Mouse (Mus musculus) cerebellum, adult 9-10 months (tissue): Measurements from ENCODE around the gene Wdr86.
"Not testable (repeated sequence)": the region's sequence is repeated elsewhere in the genome, so short reads cannot be mapped to it uniquely, and the experiment has no call there.

Experiments used
- DNase-seq: peaks from one replicate; pipeline ENCODE4 v3.0.0; 2022

Wdr86 gene

DNA sequence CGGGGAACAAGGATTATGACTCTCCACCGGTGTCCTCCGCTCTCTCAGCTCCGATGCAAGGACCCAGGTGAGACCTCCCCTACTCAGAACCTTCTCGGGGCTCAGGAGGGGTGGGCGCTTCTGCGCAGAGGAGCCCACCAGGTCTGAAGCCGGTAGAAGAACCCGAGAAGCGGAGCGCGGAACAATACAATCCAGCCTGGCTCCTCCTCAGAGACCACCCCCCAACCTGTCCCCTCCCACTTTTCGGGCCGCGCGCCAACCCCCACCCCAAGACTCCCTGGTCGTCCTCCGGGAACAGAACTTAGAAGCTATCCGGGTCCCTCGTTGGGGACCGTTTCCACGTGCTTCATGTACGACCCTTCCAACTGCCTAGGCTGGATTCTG lies at the start of gene Wdr86:
Gene Wdr86, minus strand, starts transcription at position 240 of the 384 bp plus-strand sequence.
- DNase-seq: no peak

DNA sequence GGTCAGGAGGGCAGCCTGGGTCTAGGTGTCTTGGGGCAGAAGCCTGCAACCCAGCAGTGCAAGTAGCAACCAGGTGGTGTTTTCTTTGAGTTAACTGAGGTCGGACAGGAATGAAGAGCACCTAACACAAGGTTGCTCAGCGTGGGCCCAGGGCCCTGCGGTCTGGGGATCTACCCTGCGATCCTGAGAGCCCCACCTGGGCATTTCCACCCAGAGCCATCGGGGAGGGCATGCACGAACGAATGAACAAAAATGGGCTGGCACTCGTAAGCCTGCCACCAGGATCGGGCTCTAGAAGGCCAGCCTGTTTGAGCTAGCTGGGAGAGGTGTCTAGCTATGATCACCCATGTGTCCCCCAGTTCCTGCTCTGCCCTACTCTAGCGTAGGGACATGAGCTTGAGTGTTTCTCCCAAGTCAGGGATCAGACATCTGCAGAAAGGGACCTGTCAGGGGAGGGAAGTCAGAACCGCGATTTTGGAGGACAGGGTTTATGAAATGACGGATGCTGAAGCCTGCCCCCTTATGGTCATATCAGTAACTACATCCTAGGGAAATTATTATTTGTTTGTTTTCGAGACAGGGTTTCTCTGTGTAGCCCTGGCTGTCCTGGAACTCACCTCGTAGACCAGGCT lies 49.5 kb upstream of the Wdr86 start:
- peak; percentile 72 for DNase-seq

DNA sequence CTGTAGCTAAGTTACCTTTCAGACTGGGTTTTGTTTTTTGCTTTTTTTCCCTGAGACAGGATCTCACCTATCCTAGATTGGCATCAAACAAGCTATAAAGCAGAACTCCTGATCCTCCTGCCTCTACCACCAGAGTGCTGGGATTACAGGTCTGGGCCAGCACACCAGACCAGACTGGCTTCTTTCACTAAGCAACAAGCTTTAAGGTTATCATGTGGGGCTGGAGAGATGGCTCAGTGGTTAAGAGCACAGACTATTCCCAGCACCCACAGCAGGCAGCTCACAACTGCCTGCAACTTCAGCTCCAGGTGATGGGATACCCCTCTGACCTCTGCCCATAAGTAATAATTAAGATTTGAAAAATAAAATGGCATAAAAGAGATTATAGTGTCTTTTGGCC lies 48.8 kb upstream of the Wdr86 start:
- no peak for DNase-seq

GRCm38 (mm10) chr5:24778843-24779140 lies 48.3 kb upstream of the Wdr86 start:
- no peak for DNase-seq

DNA sequence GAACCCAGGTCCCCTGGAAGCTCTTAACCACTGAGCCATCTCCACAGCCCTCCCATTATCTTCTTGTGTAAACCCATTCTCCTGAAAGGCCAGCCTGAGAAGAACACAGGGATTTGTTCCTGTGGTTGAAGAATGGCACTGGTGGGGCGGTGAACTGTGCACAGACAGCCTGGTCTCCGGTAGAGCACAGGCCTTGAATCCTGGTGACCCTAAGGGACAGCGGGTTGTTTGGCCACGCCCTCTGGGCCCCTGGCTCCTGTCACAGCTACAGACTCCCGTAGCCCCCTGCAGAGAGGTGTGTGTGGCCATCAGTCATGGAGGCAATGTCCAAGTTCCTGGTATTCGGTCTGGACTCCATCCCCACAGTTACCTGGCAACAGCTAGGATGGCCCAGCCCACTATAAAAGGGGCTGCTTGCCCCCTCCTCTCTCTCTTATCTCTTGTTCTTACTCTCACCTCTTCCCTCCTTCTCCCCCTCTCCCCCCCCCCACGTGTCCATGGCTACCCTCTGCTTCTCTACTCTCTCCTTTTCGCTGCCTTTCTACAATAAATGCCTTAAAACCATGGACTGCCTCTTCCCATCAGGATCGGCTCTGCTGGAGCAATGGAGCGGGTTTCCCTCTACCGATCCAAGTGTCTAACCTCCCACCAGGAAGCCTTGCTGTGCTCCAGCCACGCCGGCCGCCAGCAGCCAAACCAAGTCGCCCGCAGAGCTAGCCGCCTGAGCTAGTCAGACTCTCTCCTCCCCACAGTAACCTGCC lies 47.7 kb upstream of the Wdr86 start:
- DNase-seq: no peak

- no peak for DNase-seq
Measured at GRCm38 (mm10) chr5:24776681-24777080, 46.2 kb upstream of the Wdr86 start.

DNA sequence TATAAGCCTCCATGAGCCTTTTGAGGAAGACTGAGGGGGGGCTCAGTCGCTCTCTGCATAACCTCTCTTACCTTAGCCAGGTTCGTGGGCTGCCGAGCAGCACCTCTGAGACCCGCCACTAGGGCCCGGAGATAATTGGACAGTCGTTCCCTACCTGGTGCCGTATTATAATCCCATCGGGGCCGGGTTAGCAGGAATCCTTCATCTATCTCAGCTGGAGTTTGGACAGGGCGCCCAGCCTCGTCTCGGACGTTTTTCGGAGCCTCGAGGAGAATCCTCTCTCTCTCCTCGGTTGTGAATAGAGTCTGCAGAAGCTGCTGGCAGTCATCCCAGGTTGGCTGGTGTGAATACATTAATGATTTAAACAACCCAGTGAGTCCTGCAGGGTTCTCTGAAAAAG lies 44.0 kb upstream of the Wdr86 start:
- not testable (repeated sequence) for DNase-seq

DNA sequence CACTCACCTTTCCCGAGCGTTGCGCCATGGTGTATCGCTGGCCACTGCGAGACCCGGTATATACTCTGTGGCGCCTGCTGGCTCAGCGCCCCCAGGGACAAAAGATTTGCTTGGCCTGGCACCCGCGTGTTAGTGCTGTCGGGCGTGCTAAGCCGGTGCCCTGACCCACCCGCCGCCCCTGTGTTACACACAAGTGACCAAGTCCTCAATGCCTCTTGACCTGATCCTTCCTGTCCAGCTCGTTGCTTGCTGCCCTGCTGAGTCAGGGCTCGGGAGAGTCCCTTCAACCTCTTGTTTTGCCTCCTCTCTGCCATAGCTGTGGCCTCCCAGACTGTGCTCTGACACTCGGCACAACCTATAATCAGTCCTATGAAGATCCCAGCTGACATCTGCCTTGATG lies 27.3 kb upstream of the Wdr86 start, which contains the start of gene Crygn:
Gene Crygn, minus strand, starts transcription at position 193 of the 400 bp plus-strand sequence.
- DNase-seq: no peak

- DNase-seq: no peak
Measured at GRCm38 (mm10) chr5:24756931-24757330, 26.4 kb upstream of the Wdr86 start.

DNA sequence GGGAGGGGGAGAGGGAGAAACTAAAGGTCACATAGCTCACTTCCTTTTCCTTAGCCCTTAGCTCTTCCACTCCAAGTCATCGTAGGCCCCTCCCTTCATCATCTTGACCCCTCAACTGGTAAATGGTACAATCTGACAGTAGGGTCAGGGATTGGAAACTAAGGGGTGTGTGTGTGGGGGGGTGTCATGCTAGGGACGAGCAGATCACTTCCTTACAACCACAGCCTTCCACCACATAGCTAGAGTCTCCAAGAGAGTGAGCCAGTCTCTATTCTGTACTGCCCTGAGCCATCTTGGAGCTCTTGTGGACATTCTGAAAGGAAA lies 21.6 kb upstream of the Wdr86 start:
- no peak for DNase-seq

DNA sequence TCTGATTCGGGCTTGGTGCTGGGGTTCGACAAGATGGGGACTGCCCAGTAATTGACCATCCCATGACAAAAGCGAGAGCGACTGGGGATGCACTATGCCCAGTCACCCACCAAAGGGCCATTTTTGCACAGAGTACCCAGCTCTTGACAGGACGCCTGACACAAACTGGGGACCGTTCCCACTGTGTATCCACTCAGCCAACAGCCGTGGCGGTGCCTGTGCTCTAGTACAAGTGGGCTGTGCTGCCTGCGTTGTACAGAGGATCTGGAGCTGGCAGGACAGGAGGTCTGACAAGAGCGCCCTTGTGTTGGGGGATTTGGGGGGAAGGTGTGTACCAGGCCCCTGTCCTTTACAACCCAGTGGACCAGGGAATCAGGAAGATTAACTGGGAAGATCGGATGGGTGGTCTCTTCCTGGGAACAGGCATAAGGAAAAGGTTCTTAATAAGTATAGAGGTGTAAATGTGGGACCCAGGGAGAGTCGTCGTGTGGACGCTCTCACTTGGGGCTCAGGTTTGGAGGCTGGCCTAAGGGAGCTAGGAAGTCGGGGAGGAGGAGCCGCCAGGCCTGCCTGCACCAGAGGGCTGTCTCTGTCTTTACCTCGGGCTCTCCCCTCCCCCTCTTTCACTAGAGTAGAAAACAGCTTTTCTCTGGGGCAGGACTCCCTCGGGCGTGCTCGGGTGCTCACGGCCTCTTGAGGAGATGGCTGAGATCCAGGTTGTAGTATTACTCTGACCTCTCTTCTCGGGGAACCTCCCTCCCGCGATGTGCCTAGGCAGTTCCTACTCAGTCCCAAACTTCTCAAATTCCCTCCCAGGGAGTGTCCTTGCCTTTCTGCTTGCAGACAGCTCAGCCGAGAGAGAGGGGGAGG lies 21.0 kb upstream of the Wdr86 start:
- DNase-seq: peak; percentile 38

GRCm38 (mm10) chr5:24750321-24751304 lies 20.1 kb upstream of the Wdr86 start:
- DNase-seq: peak; percentile 89

- DNase-seq: no peak
Measured at GRCm38 (mm10) chr5:24749731-24750130, 19.2 kb upstream of the Wdr86 start.

DNA sequence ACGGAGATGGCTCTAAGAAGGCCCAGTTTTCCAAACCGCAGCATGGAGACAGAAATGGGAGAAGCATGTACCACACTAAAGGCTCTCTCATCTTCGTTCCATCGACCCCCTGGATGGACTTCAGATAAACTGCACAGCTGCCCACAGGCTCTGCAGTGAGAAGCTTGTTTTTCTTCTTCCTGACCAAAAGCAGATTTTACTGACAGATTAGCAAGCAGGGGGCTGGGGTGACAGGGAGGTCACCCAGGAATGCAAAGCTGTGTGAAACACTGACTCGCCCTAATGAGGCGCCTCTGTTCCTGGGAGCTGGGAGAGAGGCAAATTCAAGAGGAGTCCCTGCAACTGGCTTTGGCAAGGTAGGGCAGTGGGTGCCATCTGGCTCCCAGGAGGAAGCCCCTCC lies 17.0 kb upstream of the Wdr86 start:
- DNase-seq: no peak

- no peak for DNase-seq
Measured at GRCm38 (mm10) chr5:24743956-24744355, 13.4 kb upstream of the Wdr86 start.

- DNase-seq: no peak
Measured at GRCm38 (mm10) chr5:24741172-24741885, 10.8 kb upstream of the Wdr86 start.

DNA sequence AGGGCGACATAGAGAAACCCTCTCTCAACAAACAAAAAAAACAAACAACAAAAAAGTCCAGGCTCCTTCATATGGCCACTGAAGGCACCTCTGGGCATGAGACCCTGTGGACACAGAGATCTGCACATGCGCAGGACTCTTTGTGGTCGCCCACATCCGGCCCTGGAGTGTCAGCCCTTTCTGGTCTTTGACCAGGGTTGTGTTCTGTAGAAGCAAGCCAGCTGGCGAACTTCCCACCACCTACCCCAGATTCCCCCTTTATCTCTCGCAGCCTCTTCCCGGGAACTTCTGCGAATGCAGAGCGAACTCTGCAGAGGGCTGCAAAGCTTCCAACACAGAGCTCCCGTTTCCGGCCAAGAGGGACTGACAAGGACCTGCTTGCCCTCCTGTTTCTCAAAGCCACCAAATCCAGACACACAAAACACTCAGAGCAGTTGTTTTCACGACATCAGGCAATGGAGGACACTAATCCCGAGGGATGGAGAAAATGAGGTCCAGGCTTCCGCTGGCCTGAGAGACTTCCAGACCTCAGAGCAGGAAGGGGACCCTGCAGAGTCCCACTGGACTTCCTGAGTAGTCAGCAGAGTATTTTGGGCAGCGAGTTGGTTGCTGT lies 8.7 kb upstream of the Wdr86 start:
- DNase-seq: no peak

DNA sequence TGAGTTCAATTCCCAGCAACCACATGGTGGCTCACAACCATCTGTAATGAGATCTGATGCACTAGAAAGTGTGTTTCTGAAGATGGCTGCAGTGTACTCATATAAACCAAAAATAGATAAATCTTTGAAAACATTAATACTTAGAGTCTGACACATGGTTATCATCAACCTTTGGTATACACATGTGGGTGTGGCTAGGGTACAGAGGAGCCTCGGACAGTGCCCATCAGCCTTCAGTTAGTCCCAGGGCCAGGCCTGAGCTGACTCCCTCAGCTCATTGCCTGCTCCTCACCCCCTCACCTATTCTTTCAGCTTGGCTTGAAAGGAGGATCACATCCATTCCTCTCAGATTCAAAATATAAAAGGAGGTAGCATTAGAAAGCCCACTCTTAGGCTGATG lies 8.0 kb upstream of the Wdr86 start:
- DNase-seq: no peak

GRCm38 (mm10) chr5:24737595-24737994 lies 7.1 kb upstream of the Wdr86 start:
- DNase-seq: no peak

DNA sequence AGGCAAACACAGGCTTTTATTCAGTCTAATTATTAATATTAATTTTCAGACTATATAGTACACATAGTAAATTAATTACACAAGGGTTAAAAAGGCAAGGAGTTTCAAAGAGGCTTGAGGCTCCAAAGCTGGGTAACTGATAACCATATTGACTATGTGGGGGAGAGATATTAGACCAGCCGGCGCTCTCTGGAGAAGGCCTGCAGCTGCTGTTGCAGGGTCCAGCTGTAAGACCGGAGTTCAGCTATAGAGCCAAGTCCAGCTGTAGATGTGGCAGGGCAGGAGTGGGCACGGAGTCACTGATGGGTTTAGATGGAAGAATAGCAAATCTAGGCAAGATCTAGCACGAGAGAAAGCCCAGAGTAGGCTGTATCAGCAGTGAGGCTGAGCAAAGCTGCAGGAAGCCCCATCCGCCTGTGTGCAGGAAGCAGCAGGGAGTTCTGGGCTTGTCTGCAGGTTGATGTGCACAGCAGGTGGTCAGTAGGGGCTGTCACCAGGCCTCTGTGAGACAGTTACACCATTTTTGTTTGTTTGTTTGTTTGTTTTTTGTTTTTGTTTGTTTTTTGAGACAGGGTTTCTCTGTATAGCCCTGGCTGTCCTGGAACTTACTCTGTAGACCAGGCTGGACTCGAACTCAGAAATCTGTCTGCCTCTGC lies 3.4 kb upstream of the Wdr86 start:
- DNase-seq: no peak

DNA sequence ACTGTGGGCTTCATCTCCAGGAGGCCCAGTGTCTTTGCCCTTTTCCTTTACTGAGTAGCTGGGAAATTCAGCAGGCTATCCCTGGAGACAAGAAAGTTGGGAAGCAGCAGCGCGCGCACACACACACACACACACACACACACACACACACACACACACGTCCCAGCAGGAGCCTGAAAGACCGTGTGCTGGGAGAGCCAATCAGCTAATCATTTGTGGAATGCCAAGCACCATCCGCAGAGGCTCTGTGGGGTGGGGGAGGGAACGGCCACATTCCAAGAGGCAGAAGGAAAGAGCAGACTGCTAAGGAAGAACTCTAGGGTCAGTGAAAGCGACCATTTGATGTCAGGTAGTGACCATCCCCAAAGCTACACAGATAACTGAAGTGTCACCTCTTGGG lies 2.6 kb upstream of the Wdr86 start:
- no peak for DNase-seq
